Mouse (Mus musculus): Measurements from ENCODE around the gene Bcl11b. TPM values are rescaled to one million over a fixed set of nuclear protein-coding genes. Genes with fewer than 3 reads are reported as not detected.

Bcl11b gene
- total RNA-seq, 1 experiment from 2014 or later, result 1.0 TPM

DNA sequence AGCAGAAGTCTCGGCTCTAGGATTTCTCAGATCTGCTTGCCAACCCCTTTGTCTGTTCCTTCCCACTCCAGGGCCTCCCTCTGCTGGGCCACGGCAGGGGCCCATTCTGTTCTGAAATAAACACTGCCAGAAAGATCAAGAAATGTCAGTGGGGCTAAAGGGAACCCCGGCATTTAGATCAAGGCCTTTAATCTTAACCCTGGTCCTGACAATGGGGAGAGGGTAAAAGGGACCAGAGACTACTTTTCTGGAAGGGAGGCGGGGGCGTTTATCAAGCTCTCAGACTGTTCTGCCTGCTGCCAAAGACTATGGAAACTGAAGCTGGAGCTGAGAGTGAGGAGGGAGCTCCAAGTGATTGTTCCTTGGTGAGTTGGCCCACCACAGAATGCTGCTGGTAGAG is 114.8 kb downstream of the Bcl11b start:
- DNase-seq, result no peak

DNA sequence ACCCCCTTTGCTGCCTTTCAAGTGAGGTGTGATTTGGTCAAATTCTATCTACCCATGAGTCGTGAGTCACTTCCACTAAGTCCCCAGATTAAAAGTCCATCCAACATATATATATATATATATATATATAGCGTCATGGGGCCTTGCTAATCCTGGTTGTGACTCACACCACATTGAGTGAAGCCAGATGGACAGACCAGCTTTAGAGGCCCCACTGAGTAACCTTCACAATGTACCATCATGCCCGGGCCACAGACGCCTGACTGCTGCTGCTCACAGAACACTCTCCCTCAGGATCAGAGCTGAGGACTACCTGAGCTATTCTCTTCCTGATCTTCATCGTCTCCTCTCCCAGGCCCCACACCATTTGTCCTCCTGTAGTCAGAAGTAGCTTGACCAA is 115.4 kb downstream of the Bcl11b start:
- DNase-seq, result no peak

DNA sequence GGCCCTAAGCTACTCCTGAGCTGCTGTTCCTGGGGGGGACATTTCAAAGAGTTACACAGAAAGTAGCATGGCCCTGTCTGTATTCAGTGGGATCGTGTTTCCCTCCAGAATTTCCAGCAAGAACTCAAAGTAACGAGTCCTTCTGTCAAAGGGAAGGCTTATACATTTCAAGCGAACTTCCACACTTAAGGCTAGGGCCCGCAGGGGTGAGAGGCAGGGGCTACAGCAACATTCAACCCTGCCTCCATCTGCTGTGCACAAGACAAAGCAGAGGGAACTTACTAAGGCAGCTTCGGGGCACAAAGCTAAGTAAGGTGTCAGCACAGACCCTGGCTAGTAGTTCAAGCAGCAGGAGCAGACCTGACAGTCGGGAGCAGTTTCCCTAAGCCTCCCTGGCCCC is 115.8 kb downstream of the Bcl11b start:
- DNase-seq, result no peak

DNA sequence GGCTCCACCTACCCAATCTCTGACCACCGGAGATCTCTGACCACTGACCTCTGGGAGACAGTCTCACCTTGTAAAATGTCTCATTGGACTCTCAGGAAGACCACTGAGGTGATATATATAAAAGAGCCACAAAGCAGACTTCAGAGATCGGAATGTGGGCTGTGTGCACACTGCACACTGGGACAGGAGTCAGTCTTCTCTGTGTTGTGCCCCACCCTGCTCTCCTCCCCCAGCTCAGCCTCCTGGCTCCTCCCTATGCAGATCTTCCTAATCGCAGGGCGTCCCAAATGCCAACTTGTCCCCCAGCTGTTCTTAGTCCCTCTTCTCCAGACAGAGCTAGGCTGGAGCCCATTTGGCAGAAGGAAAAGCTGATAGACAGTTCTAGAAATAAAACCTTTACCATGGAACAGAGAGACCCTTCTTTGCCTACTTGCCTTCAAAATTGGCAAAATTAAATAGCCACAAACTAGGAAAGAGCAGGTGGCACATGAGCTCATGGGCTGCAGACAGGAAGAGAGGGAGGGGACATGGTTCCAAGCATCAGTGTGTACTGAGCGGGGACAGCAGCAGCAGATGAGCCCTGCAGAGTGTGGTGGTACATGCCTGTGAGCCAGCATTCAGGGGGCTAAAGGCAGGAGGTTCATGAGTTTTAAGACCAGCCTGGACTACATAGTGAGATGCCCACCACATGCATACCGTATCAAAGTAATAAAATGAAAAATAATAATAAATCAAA is 118.9 kb downstream of the Bcl11b start:
- no peak for DNase-seq

DNA sequence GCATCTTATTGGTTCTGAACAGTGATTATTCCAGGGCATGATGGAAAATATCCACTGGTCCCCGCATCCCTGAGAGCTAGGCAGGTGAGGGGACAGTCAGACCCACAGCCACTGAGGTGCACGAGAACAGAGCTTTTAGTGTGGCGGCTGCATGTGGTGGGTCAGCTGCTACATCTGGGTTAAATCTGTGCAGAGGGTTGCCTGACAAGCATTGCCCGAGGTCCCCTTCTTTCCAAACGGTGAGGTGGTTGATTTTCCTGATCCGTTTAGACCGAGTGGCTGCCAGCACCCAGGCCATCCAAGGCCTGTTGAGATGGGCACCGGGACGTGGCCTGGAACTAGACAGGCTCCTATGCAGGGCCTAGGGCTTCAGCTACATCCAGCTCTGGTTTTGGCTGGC is 121.7 kb downstream of the Bcl11b start:
- DNase-seq, result no peak

DNA sequence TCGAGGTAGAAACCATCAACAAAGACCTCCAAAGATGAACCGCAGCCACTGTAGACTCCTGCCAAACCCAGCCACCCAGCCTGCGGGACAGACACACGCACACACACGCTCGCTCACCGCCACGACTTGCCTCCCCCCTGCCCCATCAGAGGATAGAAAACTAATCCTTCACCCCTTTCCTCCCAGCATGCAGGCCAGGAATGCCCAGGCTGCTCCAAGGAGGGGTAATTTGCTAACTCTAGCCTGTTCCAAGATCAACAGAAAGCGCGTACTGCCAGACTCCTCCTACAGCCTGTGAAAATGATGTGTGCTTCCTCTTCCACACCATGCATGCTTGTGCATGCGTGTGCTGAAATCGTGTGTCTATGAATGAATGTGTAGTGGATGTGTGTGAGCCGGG is 122.7 kb downstream of the Bcl11b start:
- DNase-seq, result no peak

DNA sequence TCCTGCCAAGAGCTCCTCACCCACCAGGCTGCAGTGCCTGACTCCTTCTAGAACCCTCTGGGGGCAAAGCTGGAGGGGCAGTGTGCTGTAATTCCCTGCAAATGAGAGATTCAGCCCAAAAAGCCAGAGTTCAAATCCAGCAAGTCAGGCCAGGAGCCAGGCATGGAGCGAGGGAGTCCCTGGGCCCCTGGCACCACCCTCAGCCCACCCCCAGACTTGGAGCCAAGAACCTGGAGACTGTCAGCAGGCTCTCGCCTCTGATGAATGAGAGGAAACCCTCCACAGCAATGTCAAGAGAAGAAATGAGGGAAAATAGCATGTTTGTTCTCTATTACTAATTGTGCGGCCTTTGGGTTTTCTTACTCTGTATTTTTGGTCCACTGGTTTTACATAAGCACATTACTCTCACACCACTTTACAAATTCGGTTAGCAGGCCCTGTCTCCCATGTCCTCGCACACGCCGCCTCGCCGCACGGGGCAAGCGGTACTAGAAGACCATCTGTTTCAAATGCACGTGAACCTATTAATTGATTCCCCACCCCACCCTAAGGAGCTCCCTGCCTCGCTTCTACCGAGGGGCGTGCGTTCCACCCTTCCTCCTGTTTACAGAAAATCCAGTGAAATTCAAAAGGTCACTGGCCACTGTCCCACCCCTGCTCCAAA is 124.2 kb downstream of the Bcl11b start:
- no peak for DNase-seq

DNA sequence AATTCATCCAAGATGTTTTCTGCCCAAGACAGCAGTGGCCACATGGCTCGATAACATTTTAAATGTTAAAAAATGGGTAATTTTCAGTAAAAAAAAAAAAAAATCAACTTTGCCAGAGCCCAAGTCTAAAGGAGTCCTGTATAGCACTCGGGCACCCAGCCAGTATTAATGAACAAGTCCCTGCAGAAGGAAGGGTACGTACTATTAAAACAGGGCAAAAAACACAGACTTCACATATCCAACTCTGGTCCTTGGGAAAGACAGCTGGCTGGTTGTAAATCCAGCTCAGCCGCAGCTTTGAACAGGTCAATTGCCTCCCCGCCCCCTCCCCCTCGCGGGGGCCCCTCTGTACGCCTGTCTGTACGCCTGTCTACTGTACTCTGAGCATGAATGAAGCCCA is 127.2 kb downstream of the Bcl11b start:
- no peak for DNase-seq

DNA sequence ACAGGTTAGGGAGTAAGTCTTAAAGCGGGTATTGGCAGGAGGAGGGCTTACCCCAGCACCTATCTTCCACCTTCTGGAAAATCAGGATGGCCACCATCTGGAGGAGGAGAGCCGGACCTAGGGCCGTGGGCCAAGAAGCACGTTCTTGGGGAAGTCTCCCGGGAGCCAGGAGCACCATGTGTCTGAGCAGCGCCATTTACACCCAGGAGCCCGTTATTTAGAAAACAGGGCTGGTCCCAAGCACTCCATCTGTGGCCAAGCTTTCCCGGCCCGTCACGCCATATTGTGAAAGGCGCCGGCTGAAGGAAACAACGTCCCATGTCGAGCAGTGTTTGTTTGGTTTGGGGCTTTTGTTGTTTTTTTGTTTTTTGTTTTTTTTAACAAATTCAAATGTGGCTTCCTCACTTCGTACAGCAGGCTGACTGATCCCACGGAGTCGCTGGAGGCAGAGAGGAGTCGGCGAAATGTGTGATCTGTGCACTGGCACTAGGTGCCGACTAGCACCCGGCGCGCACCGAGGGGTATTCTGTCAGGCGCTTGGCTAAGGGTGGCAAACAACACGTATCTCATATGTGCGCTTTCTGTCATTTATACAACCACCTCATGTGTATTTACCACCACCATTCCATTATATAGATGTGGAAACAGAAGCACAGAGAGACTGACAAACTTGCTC is 128.8 kb downstream of the Bcl11b start:
- no peak for DNase-seq

DNA sequence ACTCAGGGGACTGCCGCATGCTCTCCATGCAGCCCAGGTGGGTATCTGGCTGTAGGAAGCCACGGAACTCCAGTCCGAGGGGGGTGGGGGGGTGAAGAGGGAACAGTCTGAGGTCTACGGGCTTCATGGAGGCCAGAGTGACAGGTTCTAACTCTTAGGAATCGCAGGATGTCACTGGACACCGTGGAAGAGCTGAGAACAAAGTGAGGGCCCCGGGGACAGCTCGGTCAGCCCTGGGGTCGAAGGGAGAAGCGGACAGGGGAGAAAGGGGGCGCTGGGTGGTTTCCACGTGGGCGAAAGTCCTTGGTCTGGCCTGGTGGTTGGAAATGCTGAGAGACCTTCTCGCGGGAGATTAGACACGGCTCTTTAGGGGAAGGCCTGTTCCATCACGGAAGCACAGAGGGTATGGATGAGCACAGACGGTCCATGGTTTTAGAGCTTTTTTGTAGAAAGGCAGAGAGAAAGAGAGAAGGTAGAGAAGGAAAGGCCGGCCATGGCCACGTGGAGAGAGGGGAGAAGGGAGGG is 133.8 kb downstream of the Bcl11b start:
- no peak for DNase-seq

DNA sequence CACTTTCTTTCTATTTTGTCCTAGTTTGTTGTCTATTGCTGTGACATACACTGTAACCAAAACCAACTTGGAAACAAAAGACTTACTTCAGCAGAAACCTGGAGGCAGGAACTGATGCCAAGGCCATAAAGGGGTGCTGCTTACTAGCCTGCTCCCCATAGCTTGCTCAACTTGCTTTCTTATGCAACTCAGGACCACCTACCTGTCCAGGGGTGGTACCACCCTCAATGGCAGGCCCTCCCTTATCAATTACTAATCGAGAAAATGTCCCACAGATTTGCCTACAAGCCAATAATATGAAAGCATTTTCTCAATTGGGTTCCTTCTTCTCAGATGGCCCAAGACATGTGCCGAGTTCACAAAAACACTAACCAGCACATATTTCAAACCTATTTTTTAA is 135.1 kb downstream of the Bcl11b start:
- DNase-seq, result no peak

Other genes starting within 250 kb of the Bcl11b start
- gene Setd3, start 175.7 kb upstream of the Bcl11b start, total RNA-seq (2021), result 92.3 and 93.2 TPM in 2 replicates
- gene Ccnk, start 176.0 kb upstream of the Bcl11b start, total RNA-seq (2021), result 31.5 and 31.7 TPM in 2 replicates